Mouse (Mus musculus) left cerebral cortex, adult 9 months (tissue): ENCODE results near the gene Ceacam19.
"Not testable (repeated sequence)": the region's sequence is repeated elsewhere in the genome, so short reads cannot be mapped to it uniquely, and the experiment has no call there.

Experiments
- DNase-seq, 2 experiments: peaks; one replicate each; pipeline ENCODE4 v3.0.0; 2022; ENCODE audit warnings: low spot score in 2 of 2

Gene Ceacam19

DNA sequence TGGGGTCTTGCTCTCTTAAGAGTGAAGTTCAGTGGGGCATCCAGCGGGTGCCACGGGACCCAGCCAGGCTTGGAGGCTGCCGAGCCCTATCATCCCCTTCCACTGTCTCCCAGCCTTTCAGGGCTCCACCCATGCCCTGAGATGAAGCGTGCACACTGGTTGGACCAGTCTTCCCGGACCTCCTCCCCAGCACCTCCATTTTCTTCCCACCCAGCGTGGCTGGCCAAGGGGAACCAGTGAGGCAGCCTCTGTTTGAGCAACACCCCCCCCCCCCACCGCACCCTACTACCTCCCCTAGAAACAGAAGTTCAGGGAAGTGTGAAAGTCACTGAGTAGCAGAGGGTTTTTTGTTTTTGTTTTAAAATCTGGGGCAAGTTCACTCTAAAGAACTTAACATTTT lies at the start of gene Ceacam19:
Ceacam19 (minus strand) TSS at position 117 of the 400 bp plus-strand sequence.
- no peak for DNase-seq

GRCm38 (mm10) chr7:19937229-19937821 lies 49.6 kb upstream of the Ceacam19 start:
- no peak for DNase-seq

DNA sequence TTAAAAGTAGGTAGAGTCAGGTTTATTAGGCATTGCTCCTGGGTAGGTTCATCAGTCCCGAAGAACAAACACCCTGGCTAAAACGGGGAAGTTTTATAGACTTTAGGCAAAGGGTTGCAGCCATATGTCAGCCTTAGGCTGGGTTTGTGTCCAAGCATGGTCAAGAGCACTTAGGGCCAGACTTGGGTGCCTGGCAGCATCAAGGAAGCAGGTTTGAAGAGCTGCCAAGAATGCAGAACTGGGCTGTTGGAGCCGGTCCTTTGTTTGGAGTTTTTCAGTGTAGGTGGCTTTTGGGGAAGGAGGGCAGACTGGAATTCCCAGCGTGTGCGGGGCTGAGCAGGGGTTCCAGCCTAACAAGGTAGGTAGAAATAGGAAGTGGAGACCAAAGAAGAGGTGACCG lies 48.2 kb upstream of the Ceacam19 start:
- DNase-seq = no peak

- no peak for DNase-seq
Observed at GRCm38 (mm10) chr7:19935171-19935751, 47.5 kb upstream of the Ceacam19 start.

GRCm38 (mm10) chr7:19932877-19933809 lies 45.4 kb upstream of the Ceacam19 start:
- peak; percentile 66 to 89 for DNase-seq

DNA sequence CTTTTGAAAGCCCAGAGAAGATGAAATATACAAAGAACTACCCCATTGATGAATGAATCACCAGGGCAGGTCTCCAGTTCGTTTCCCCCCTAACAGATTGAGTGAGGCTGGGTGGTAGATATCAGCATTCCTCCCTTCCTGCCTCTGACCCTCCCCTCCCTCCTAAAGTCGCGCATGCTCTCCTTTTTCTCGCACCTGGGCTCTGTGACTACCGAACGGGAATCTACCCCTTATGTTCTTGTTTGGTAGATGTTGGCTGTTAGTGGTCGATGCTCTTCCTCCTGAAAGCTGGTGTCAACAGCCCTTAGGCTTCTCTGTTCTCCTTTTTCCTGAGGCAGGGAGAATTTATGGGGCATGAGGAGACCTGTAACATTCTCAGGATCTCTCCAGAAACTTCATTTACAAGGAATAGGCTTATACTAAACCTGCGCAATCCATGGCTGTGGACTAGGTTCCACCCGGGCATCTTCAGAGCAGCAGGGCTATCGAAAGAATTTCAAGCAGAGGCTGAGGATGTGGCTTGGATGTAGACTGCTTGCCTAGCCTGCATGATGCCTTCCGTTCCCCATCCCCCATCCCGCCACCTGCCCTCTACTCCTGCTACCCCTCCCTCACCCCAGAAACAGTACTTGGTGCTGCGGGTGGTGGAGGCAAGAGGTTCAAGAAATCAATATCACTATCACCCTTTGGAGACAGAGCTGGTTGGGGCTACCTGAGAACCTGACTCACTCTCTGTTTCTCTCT lies 44.5 kb upstream of the Ceacam19 start:
- DNase-seq = no peak

DNA sequence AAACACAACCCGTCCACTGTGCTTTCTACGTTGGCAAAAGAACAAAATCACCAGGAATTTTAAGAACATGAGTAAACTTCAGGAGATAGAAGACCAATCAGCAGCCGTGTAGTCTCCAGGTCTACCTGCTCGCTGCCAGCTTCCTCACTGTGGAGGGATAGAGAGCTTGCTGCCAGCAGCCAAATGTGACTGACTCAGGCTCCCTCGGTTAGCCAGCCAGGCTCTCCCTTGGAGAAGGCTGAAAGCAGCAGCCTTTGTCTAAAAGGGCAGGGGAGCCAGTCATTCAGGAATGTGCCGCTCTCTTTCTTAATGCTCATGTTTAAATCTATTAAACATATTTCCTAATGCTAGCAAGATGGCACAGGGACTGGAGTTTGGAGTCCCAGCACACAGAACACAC lies 42.7 kb upstream of the Ceacam19 start:
- not testable (repeated sequence) for DNase-seq

DNA sequence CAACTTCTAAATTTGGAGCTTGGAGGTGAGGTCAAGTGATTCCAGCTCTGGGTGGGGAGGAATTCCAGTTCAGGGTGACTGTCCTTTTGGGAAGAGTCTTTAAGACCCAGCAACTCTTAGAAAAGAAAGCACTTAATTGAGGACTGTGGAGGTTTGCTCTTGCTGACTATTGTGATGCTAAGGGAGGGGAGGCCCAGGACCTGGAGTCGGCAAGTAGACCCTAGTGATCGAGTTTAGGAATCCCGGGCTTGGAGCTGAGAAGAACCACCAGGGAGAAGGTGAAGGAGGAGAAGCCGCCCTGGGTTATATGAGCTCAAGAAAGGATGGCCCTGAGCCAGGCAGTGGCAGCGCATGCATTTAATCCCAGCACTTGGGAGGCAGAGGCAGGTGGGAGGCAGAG lies 40.7 kb upstream of the Ceacam19 start:
- DNase-seq = no peak

DNA sequence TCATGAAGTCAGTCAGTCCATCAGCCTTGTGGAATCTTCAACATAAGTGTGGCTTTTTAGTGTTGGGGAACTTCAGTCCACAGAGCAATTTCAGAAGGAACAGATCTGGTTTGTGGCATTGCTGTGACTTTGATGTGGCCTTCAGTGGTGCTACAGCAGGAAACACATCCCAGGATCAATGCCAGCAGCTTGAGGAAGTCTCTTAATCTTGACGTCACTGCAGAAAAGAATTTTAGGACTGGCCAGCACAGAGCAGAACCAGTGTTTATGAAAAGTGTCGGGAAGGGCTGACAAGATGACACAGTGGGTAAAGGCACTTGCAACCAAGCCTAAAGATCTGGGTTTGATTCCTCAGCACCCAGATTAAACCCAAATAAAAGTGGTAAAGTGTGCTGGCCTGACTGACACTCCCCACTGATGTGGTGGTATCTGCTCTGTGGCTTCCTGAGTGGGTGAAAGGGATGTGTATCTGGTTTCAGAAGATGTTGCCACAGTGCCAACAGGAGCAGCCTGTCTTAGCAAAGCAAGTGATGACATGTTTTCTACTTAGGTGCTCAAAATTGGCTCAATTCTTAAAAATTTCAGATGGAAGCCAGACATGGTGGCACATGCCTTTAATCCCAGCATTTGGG lies 39.2 kb upstream of the Ceacam19 start:
- no peak for DNase-seq

DNA sequence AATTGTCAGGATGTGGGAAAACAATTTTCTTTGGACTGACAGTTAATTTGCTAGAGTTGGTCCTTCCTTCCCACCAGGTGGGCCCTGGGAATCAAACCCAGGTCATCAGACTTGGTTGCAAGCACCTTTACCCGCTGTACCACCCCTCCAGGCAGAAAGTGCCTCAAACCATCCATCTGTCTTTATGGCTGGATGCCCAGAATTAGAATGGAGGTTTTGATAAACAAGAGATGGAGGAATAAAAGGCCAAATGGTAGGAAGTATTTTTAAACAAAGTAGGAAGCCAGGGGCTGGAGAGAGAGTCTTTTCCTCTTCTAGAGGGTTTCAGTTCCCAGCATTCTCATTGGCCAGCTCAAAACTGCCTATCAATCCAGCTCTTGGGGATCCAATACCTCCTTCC lies 37.6 kb upstream of the Ceacam19 start:
- DNase-seq = no peak

DNA sequence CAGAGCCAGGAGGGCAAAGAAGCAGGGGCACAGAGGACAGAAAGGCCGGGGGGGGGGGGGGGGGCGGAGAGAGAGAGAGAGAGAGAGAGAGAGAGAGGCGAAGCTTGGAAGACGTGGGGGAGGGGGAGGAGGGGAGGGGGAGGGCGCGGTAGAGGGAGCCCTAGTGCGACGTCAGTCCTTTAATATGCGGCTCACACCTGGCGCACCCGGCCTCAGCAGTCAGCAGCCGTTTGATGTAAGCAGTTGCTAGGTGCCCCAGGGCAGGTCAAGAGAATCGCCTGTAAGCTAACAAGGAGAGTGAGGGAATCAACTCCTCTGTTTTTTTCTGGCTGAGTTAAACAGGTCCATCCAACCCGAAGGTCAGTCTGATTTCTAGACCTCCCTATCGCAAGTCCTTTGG lies 36.0 kb upstream of the Ceacam19 start:
- DNase-seq = no peak

- no peak for DNase-seq
Observed at GRCm38 (mm10) chr7:19923354-19923753, 35.6 kb upstream of the Ceacam19 start.

GRCm38 (mm10) chr7:19920506-19921261 lies 32.9 kb upstream of the Ceacam19 start, which contains the start of gene Pvr:
Gene Pvr (minus strand): TSS chr7:19921160.
- DNase-seq = peak in 1 of 2 experiments; percentile 74

DNA sequence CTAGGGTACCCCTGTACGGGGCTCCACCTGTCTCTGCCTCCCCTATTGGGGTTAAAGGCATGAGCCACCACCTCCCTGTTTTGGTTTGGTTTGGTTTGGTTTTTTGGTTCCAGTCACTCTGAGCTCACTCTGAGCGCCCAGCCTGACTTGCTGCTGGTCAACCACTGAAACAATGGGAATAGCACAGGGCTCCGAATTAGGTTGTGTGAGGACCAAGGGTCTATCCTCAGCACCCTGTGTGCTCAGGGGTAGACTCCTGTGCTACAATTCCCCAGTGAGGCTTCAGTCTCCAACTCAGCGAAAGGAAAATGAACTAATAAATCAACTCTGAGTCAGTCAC lies 32.4 kb upstream of the Ceacam19 start:
- no peak for DNase-seq

DNA sequence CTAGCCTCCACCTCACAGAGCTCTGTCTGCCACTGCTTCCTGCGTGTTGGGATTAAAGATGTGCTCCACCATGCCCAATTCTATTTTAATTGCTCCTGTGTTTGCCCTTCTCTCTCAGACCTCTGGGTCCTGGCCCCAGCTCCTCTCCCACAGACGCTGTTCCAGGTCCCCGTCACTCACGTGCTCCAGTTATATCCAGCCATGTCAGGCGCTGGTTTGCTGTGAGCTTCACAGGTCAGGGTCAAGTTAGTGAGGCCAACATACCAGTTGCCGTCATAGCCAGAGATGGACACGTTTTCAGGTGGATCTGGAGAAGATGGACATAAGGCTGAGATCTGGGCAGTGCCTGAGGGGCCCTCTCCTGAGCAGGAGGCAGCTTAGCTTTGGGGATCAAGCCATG lies 26.8 kb upstream of the Ceacam19 start:
- no peak for DNase-seq

GRCm38 (mm10) chr7:19911695-19912524 lies 24.1 kb upstream of the Ceacam19 start:
- DNase-seq = no peak

- DNase-seq = no peak
Observed at GRCm38 (mm10) chr7:19911292-19911658, 23.5 kb upstream of the Ceacam19 start.

- peak in 1 of 2 experiments; percentile 79 for DNase-seq
Observed at GRCm38 (mm10) chr7:19910421-19911291, 22.9 kb upstream of the Ceacam19 start.

GRCm38 (mm10) chr7:19889881-19890280 lies 2.1 kb upstream of the Ceacam19 start:
- DNase-seq = peak in 1 of 2 experiments; percentile 24
